8 mouse cellular contexts compared by ENCODE assay signal in the genomic region with DNA sequence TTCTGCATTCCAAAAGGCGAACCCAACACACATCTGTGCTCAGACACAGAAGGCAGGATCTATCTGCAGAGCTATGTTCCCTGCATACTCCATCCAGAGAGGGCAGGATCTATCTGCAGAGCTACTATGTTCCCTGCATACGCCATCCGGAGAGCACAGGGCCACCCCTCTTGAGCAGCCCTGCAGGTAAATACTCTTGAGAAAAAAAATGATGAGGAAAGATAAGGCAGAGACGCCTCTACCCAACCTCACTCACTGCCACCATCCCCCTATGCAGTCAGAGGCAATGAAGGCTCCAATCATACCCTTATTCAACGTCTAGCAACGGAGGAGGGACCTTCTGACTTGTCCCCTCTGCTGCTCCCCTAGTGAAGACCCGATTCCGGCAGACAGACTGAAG. TPM values are rescaled to one million over a fixed set of nuclear protein-coding genes. Genes with fewer than 3 reads are reported as not detected.
DNase-seq lines count a peak whose midpoint lies in the region; ATAC-seq and TF ChIP-seq lines count a peak whose summit lies in the region.

No protein-coding gene starts in this region.

- peaks cover 24% of the 10 kb centered on the region for H3K4me1 ChIP-seq in kidney, embryonic 16.5 days (ENCODE audit: insufficient read depth, low read length)
- peaks cover 5% of the 10 kb centered on the region; the same call in 1 of the 2 replicates for H3K4me1 ChIP-seq in cortical plate, adult 2 months (ENCODE audit: control insufficient read depth, insufficient read depth, low read length)
- H3K4me1 ChIP-seq in hindbrain, embryonic 13.5 days (replicated peaks): peaks cover 44% of the 10 kb centered on the region
- peaks cover 39% of the 10 kb centered on the region for H3K4me1 ChIP-seq in midbrain, embryonic 15.5 days

- peak overlapping the region; percentile 73 for H3K9ac ChIP-seq in kidney, embryonic 16.5 days (replicated peaks; ENCODE audit: low read length)
- H3K9ac ChIP-seq in hindbrain, embryonic 13.5 days: peak overlapping the region; percentile 82
- H3K9ac ChIP-seq in midbrain, embryonic 15.5 days: peak overlapping the region; percentile 62

- H3K27me3 ChIP-seq in kidney, embryonic 16.5 days (ENCODE audit: insufficient read depth, low read length): no peaks in the 10 kb centered on the region
- peaks cover 11% of the 10 kb centered on the region; the same call in 1 of the 2 replicates for H3K27me3 ChIP-seq in hindbrain, embryonic 13.5 days
- H3K27me3 ChIP-seq in midbrain, embryonic 15.5 days (replicated peaks): no peaks in the 10 kb centered on the region

- 45% methylated on average over 8 of the region's 8 CpGs for WGBS in kidney, embryonic 16.5 days
- 50% methylated on average over 8 of the region's 8 CpGs for WGBS in hindbrain, embryonic 13.5 days
- 43% methylated on average over 8 of the region's 8 CpGs for WGBS in midbrain, embryonic 15.5 days

- no peak for TF ChIP-seq CTCF in cortical plate, adult 2 months (IDR thresholded peaks at IDR 0.05; ENCODE audit: extremely low read depth, insufficient read depth, low read length)

- ATAC-seq in kidney, embryonic 16.5 days (ENCODE audit: low FRiP score, low TSS enrichment): no peak
- no peak for ATAC-seq in hindbrain, embryonic 13.5 days (ENCODE audit: low FRiP score)
- no peak for ATAC-seq in midbrain, embryonic 15.5 days (replicated peaks)

- H3K9me3 ChIP-seq in kidney, embryonic 16.5 days (ENCODE audit: low read length): no peaks in the 10 kb centered on the region
- H3K9me3 ChIP-seq in hindbrain, embryonic 13.5 days: no peaks in the 10 kb centered on the region
- H3K9me3 ChIP-seq in midbrain, embryonic 15.5 days: no peaks in the 10 kb centered on the region

- H3K4me3 ChIP-seq in kidney, embryonic 16.5 days (ENCODE audit: low read length): peak overlapping the region; percentile 71
- H3K4me3 ChIP-seq in cortical plate, adult 2 months (ENCODE audit: insufficient read depth, low read length): peak overlapping the region; percentile 87
- peak overlapping the region; percentile 86 for H3K4me3 ChIP-seq in hindbrain, embryonic 13.5 days
- H3K4me3 ChIP-seq in midbrain, embryonic 15.5 days: peak overlapping the region; percentile 69

- H3K4me2 ChIP-seq in kidney, embryonic 16.5 days (replicated peaks; ENCODE audit: low read depth, low read length): peak overlapping the region; percentile 93
- H3K4me2 ChIP-seq in hindbrain, embryonic 13.5 days: peak overlapping the region; percentile 80
- peak overlapping the region; percentile 78 for H3K4me2 ChIP-seq in midbrain, embryonic 15.5 days

- no peaks in the 10 kb centered on the region for H3K36me3 ChIP-seq in kidney, embryonic 16.5 days (ENCODE audit: insufficient read depth, low read length)
- H3K36me3 ChIP-seq in hindbrain, embryonic 13.5 days: no peaks in the 10 kb centered on the region
- H3K36me3 ChIP-seq in midbrain, embryonic 15.5 days (replicated peaks): no peaks in the 10 kb centered on the region

- DNase-seq in kidney, postnatal 36 days: no peak
- no peak for DNase-seq in frontal cortex, postnatal 10 days (ENCODE audit: low spot score in 2 of 2)
- no peak for DNase-seq in kidney, adult 18-20 months
- no peak for DNase-seq in right cerebral cortex, postnatal 36 days (ENCODE audit: low spot score in 2 of 2)

- H3K27ac ChIP-seq in kidney, embryonic 16.5 days (ENCODE audit: low read length): no peak overlapping the region
- peak overlapping the region; percentile 92 for H3K27ac ChIP-seq in cortical plate, adult 2 months (ENCODE audit: insufficient read depth, low read length)
- H3K27ac ChIP-seq in hindbrain, embryonic 13.5 days: peak overlapping the region; percentile 96
- H3K27ac ChIP-seq in midbrain, embryonic 15.5 days: peak overlapping the region; percentile 91

- no peak for TF ChIP-seq POLR2A in cortical plate, adult 2 months (IDR thresholded peaks at IDR 0.05; ENCODE audit: extremely low read depth, insufficient read depth, low read length)

RNA-seq across cellular contexts. Expression of gene Rasa3, which starts 1.9 kb away (rescaled TPM):
- 23.8 and 28.2 TPM in 2 replicates for polyA plus RNA-seq in kidney, embryonic 16.5 days (2015; fragmentation: Nextera tagmentation; extraction: Ambion mirVana)
- polyA plus RNA-seq in cortical plate, adult 2 months (2012; rRNA removed): 52.4 and 53.1 TPM in 2 replicates
- polyA plus RNA-seq in hindbrain, embryonic 13.5 days (2015; fragmentation: Nextera tagmentation; extraction: Ambion mirVana): 28.7 and 30.9 TPM in 2 replicates
- polyA plus RNA-seq in midbrain, embryonic 15.5 days (2015; fragmentation: Nextera tagmentation; extraction: Ambion mirVana): 27.3 and 27.7 TPM in 2 replicates

RNA-seq across cellular contexts. Expression of gene Cfap97d2, which starts 30.2 kb away (rescaled TPM):
- 0.19 TPM in 1 of 2 replicates, not detected in the other for polyA plus RNA-seq in kidney, embryonic 16.5 days (2015; fragmentation: Nextera tagmentation; extraction: Ambion mirVana)
- polyA plus RNA-seq in cortical plate, adult 2 months (2012; rRNA removed): 1.4 and 2.3 TPM in 2 replicates
- 2.1 and 2.8 TPM in 2 replicates for polyA plus RNA-seq in hindbrain, embryonic 13.5 days (2015; fragmentation: Nextera tagmentation; extraction: Ambion mirVana)
- polyA plus RNA-seq in midbrain, embryonic 15.5 days (2015; fragmentation: Nextera tagmentation; extraction: Ambion mirVana): 1.7 and 2.3 TPM in 2 replicates
